Mouse (Mus musculus): ENCODE results near the gene Peg10. TPM values are rescaled to one million over a fixed set of nuclear protein-coding genes. Genes with fewer than 3 reads are reported as not detected.
"Not testable (repeated sequence)": the region's sequence is repeated elsewhere in the genome, so short reads cannot be mapped to it uniquely, and the experiment has no call there.

The Peg10 gene
- polyA plus RNA-seq, 1 experiment: under 0.01 TPM

DNA sequence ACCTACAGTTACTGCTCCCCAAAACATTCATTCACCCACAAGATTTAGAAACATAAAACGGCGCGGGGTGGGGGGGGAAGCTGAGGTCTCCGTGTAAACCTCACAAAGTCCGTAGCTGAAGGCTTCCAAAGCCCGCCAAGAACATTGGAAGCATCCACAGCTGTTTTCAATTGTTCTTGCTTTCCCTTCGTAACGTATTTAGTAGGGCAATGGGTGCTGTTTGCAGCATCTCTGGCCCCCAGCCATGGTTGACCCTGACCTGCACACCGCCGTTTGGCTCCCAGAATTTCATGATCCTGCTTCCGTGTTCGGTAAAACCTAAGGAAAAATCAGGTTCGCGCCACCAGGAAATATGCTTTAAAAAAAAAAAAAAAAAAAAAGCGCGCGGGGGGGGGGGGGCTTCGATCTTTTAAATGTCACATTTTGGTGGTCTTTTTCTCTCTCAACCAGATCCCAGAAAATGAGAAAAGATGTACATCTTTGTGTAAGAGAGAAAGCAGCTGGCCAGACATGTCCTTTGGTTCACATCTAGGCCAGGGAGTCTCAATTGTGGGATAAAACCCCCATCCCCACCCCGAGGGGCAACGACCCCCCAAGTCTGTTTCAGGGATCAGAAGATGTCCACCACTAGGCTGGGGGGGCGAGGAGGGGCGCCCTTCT, 940 bp upstream of the Peg10 start:
- Histone ChIP-seq H3K9me3 (ENCODE audit: control insufficient read depth, low read length) (peaks cover 18% of the 10 kb centered on the region), H3K4me3 (replicated peaks) (peak overlapping the region; percentile 45), H3K36me3 (ENCODE audit: control insufficient read depth) (no peaks in the 10 kb centered on the region), H3K27me3 (ENCODE audit: control insufficient read depth) (peaks cover 35% of the 10 kb centered on the region), H3K4me1 (ENCODE audit: control insufficient read depth) (peaks cover 23% of the 10 kb centered on the region)
- TF ChIP-seq TAL1 (IDR thresholded peaks at IDR 0.05; ENCODE audit: low read length) (no peak), GATA1 (IDR thresholded peaks at IDR 0.05; ENCODE audit: low read length) (no peak)

DNA sequence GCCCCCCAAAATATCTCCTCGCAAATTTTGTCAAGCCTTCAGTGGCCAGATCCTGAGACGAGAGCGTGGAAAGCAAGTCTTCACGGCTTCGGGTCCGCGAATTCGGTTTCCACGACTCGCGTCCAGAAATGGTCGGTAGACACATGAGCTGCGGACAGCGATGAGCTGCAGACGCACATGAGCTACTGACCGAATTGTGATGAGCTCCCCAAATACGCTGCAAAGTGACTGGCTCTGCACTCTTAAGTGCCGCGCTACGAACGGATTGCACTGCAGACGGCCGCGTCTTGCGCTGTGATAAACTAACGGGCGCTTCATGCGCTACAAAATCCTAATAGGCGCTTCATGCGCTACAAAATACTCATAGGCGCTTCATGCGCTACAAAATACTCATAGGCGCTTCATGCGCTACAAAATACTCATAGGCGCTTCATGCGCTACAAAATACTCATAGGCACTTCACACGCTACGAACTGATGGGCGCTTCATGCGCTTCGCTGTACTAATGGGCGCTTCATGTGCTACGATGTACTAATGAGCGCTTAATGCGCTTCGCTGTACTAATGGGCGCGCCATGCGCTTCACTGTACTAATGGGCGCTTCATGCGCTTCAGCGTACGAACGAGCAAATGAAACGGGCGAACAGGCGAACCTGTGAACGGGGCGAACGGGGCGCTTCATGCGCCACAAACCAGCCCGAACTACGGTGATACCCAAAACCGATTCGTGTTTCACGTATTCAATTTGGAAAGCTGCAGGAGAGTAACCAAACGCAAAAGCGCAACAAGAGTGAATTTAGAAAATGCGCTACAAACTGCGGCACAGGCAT, 785 bp downstream of the Peg10 start:
- peak overlapping the region; percentile 53 for H3K4me3 ChIP-seq (replicated peaks)

DNA sequence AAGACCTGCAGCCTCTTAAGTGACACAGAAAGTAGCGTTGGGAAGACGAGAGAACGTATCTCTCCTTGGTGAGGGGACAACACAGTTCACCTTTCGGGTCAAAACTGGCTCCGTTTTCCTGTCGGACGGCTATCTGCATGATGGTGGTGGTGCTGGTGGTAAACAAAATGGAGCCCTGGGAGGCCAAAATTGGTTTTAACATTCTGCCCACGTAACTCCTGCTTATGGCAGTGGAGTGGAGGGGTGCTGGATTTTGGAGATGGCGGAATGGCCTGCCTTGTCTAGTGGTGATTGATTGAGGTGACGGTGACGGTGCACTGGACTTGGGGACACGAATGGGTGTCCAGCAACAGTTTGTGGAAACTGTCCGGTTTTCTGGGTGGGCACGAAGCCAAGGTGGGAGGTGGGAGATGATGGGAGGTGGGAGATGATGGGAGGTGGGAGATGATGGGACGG, 1.4 kb downstream of the Peg10 start:
- Histone ChIP-seq H3K4me1 (ENCODE audit: control insufficient read depth) (peaks cover 23% of the 10 kb centered on the region), H3K36me3 (ENCODE audit: control insufficient read depth) (no peaks in the 10 kb centered on the region), H3K27me3 (ENCODE audit: control insufficient read depth) (peaks cover 35% of the 10 kb centered on the region), H3K4me3 (replicated peaks) (peak overlapping the region; percentile 53), H3K9me3 (ENCODE audit: control insufficient read depth, low read length) (peaks cover 18% of the 10 kb centered on the region)
- TF ChIP-seq GATA1 (IDR thresholded peaks at IDR 0.05; ENCODE audit: low read length) (no peak), TAL1 (IDR thresholded peaks at IDR 0.05; ENCODE audit: low read length) (no peak)

More for the DNA sequence above, 785 bp downstream of the Peg10 start:
- H3K36me3 ChIP-seq (ENCODE audit: control insufficient read depth): no peaks in the 10 kb centered on the region
- H3K4me1 ChIP-seq (ENCODE audit: control insufficient read depth): peaks cover 23% of the 10 kb centered on the region
- H3K9me3 ChIP-seq (ENCODE audit: control insufficient read depth, low read length): peaks cover 18% of the 10 kb centered on the region
- TF ChIP-seq GATA1 (IDR thresholded peaks at IDR 0.05; ENCODE audit: low read length) (no peak), TAL1 (IDR thresholded peaks at IDR 0.05; ENCODE audit: low read length) (no peak)
- peaks cover 35% of the 10 kb centered on the region for H3K27me3 ChIP-seq (ENCODE audit: control insufficient read depth)

DNA sequence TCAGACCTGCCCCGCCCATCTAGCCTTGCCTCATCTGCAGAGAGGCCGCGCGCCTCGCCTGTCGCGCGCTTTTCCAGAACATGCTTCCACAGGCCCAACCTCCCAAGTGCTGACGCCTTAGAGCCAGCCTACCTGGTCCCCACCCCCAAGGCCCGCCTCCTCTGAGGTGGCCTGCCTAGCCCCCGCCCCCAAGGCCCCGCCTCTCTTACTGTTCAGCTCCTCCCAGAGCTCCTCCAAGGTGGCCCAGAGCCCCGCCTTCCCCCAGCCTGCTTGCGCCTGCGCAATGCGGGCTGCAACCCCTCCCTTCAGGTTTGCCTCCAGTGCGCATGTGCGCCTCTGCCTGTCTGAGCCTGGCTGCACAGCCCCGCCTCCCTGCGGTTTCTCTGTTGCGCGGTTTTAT, 2.0 kb downstream of the Peg10 start:
- TF ChIP-seq TAL1 (IDR thresholded peaks at IDR 0.05; ENCODE audit: low read length) (no peak), GATA1 (IDR thresholded peaks at IDR 0.05; ENCODE audit: low read length) (no peak)
- Histone ChIP-seq H3K36me3 (ENCODE audit: control insufficient read depth) (no peaks in the 10 kb centered on the region), H3K9me3 (ENCODE audit: control insufficient read depth, low read length) (peaks cover 18% of the 10 kb centered on the region), H3K4me1 (ENCODE audit: control insufficient read depth) (peaks cover 23% of the 10 kb centered on the region), H3K27me3 (ENCODE audit: control insufficient read depth) (peaks cover 35% of the 10 kb centered on the region), H3K4me3 (replicated peaks) (peak overlapping the region; percentile 31)

DNA sequence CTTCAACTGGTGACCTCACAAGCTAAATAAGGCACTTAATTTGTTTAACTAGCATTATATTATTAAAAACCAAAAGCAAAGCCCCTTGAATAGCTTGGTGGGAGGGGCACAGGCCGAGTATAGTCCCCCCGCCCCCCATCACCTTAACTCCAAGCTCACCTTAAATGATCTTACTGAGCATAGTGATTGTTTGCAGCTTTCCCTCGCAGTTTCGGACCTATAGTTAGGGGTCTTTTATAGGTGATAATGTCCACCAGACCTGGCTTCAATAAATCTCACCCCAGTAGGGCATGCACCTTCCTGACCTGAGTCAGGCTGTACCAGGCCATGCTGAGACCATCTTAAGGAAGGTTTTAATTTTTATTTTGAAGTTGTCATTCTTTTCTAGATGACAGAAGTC, 4.2 kb downstream of the Peg10 start:
- H3K27me3 ChIP-seq (ENCODE audit: control insufficient read depth): peaks cover 23% of the 10 kb centered on the region
- H3K9me3 ChIP-seq (ENCODE audit: control insufficient read depth, low read length): peaks cover 25% of the 10 kb centered on the region
- H3K4me3 ChIP-seq (replicated peaks): no peak overlapping the region
- TF ChIP-seq GATA1 (IDR thresholded peaks at IDR 0.05; ENCODE audit: low read length) (no peak), TAL1 (IDR thresholded peaks at IDR 0.05; ENCODE audit: low read length) (no peak)
- no peaks in the 10 kb centered on the region; the same call in 1 of the 2 replicates for H3K36me3 ChIP-seq (ENCODE audit: control insufficient read depth)
- peaks cover 23% of the 10 kb centered on the region for H3K4me1 ChIP-seq (ENCODE audit: control insufficient read depth)

DNA sequence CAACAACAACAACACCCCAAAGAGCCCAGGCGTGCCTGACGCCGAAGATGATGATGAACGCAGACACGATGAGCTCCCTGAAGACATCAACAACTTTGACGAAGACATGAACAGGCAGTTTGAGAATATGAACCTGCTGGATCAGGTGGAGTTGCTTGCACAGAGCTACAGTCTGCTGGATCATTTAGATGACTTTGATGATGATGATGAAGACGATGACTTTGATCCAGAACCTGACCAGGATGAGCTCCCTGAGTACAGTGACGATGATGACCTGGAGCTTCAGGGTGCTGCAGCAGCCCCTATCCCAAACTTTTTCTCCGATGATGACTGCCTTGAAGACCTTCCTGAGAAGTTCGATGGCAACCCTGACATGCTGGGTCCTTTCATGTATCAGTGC, 7.2 kb downstream of the Peg10 start:
- Histone ChIP-seq H3K9me3 (ENCODE audit: control insufficient read depth, low read length) (peaks cover 7% of the 10 kb centered on the region), H3K36me3 (ENCODE audit: control insufficient read depth) (no peaks in the 10 kb centered on the region; the same call in 1 of the 2 replicates), H3K27me3 (ENCODE audit: control insufficient read depth) (no peaks in the 10 kb centered on the region), H3K4me3 (replicated peaks) (no peak overlapping the region), H3K4me1 (ENCODE audit: control insufficient read depth) (no peaks in the 10 kb centered on the region)
- TF ChIP-seq GATA1 (IDR thresholded peaks at IDR 0.05; ENCODE audit: low read length): no peak
- no peak for TF ChIP-seq TAL1 (IDR thresholded peaks at IDR 0.05; ENCODE audit: low read length)

DNA sequence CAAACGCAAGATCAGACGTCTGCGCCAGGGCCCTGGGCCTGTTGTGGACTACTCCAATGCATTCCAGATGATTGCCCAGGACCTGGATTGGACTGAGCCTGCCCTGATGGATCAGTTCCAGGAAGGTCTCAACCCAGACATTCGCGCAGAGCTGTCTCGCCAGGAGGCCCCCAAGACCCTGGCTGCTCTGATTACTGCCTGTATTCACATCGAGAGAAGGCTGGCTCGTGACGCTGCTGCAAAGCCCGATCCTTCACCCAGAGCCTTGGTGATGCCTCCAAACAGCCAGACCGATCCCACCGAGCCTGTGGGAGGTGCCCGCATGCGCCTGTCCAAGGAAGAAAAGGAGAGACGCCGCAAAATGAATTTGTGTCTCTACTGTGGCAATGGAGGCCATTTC, 7.8 kb downstream of the Peg10 start:
- Histone ChIP-seq H3K9me3 (ENCODE audit: control insufficient read depth, low read length) (peaks cover 7% of the 10 kb centered on the region), H3K36me3 (ENCODE audit: control insufficient read depth) (no peaks in the 10 kb centered on the region; the same call in 1 of the 2 replicates), H3K27me3 (ENCODE audit: control insufficient read depth) (no peaks in the 10 kb centered on the region), H3K4me3 (replicated peaks) (no peak overlapping the region), H3K4me1 (ENCODE audit: control insufficient read depth) (no peaks in the 10 kb centered on the region)
- TF ChIP-seq TAL1 (IDR thresholded peaks at IDR 0.05; ENCODE audit: low read length) (no peak), GATA1 (IDR thresholded peaks at IDR 0.05; ENCODE audit: low read length) (no peak)

DNA sequence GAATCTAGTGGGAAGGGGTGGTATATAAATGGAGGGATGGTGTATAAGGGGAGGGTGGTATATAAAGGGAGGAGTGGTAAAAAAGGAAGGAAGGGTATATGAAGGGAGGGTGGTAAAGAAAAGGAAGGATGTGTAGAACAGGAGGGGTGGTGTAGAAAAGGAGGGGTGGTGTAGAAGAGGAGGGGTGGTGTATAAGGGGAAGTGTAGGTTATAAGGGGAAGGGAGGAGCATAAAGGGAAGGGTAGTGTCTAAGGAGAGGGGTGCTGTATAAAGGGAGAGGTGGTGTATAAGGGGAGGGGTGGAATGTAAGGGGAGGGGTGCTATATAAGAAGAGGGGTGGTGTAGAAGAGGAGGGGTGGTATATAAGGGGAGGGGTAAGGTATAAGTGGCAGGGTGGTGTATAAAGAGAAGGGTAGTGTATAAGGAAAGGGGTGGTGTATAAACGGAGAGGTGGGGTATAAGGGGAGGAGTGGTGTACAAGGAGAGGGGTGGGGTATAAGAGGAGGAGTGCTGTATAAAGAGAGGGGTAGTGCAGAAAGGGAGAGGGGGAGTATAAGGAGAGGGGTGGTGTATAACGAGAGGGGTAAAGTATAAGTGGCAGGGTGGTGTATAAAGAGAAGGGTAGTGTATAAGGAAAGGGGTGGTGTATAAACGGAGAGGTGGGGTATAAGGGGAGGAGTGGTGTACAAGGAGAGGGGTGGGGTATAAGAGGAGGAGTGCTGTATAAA, 14.5 kb downstream of the Peg10 start:
- H3K4me3 ChIP-seq (replicated peaks); H3K36me3 ChIP-seq (ENCODE audit: control insufficient read depth); H3K9me3 ChIP-seq (ENCODE audit: control insufficient read depth, low read length); H3K27me3 ChIP-seq (ENCODE audit: control insufficient read depth); H3K4me1 ChIP-seq (ENCODE audit: control insufficient read depth): not testable (repeated sequence)

DNA sequence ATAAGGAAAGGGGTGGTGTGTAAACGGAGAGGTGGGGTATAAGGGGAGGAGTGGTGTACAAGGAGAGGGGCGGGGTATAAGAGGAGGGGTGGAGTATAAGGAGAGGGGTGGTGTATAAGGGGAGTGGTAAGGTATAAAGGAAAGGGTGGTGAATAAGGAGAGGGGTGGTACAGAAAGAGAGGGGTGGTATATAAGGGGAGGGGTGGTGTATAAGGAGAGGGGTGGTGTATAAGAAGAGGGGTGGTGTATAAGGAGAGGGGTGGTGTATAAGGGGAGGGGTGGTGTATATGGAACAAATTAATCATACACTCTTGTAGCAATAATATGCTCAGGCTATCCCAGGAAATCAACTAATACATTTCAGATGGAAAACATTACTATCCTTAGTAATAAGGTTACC, 15.1 kb downstream of the Peg10 start:
- no peaks in the 10 kb centered on the region for H3K36me3 ChIP-seq (ENCODE audit: control insufficient read depth)
- no peaks in the 10 kb centered on the region for H3K4me1 ChIP-seq (ENCODE audit: control insufficient read depth)
- H3K9me3 ChIP-seq (ENCODE audit: control insufficient read depth, low read length): no peaks in the 10 kb centered on the region
- H3K4me3 ChIP-seq (replicated peaks): no peak overlapping the region
- no peaks in the 10 kb centered on the region for H3K27me3 ChIP-seq (ENCODE audit: control insufficient read depth)
- TF ChIP-seq GATA1 (IDR thresholded peaks at IDR 0.05; ENCODE audit: low read length) (no peak), TAL1 (IDR thresholded peaks at IDR 0.05; ENCODE audit: low read length) (no peak)
